Mouse (Mus musculus): ENCODE data around the gene Crisp3. TPM values are rescaled to one million over a fixed set of nuclear protein-coding genes. Genes with fewer than 3 reads are reported as not detected.
"Not testable (repeated sequence)": the region's sequence is repeated elsewhere in the genome, so short reads cannot be mapped to it uniquely, and the experiment has no call there.

Gene Crisp3
- not detected in 2 replicates for polyA plus RNA-seq (2015; fragmentation: Nextera tagmentation; extraction: Ambion mirVana)

GRCm38 (mm10) chr17:40242135-40242534 lies at the start of gene Crisp3:
Crisp3 (minus strand) TSS chr17:40242288.
- H3K36me3 ChIP-seq: no peaks in the 10 kb centered on the region
- H3K9me3 ChIP-seq: no peaks in the 10 kb centered on the region
- no peak for ATAC-seq (ENCODE audit: insufficient number of reproducible peaks, low FRiP score, low TSS enrichment, low read depth)
- no peak within 1 kb of the TSS for H3K27ac ChIP-seq
- H3K4me1 ChIP-seq: no peaks in the 10 kb centered on the region
- H3K4me3 ChIP-seq: no peak within 1 kb of the TSS
- H3K4me2 ChIP-seq: no peak within 1 kb of the TSS
- no peaks in the 10 kb centered on the region for H3K27me3 ChIP-seq
- H3K9ac ChIP-seq: no peak within 1 kb of the TSS

- no peaks in the 10 kb centered on the region for H3K4me1 ChIP-seq
- H3K27ac ChIP-seq: no peak overlapping the region
- H3K9ac ChIP-seq: no peak overlapping the region
- no peaks in the 10 kb centered on the region for H3K9me3 ChIP-seq
- H3K36me3 ChIP-seq: no peaks in the 10 kb centered on the region
- no peak for ATAC-seq (ENCODE audit: insufficient number of reproducible peaks, low FRiP score, low TSS enrichment, low read depth)
- H3K4me3 ChIP-seq: no peak overlapping the region
- H3K27me3 ChIP-seq: no peaks in the 10 kb centered on the region
- no peak overlapping the region for H3K4me2 ChIP-seq
- WGBS: 62% methylated on average over 2 of the region's 2 CpGs
Observed at GRCm38 (mm10) chr17:40285435-40285834, 43.3 kb upstream of the Crisp3 start.

GRCm38 (mm10) chr17:40275519-40275918 lies 33.4 kb upstream of the Crisp3 start:
- H3K4me3 ChIP-seq: no peak overlapping the region
- no peaks in the 10 kb centered on the region for H3K36me3 ChIP-seq
- no peaks in the 10 kb centered on the region for H3K9me3 ChIP-seq
- H3K27me3 ChIP-seq: no peaks in the 10 kb centered on the region
- no peak for ATAC-seq (ENCODE audit: insufficient number of reproducible peaks, low FRiP score, low TSS enrichment, low read depth)
- H3K4me1 ChIP-seq: no peaks in the 10 kb centered on the region
- 69% methylated on average over 1 of the region's 1 CpGs for WGBS
- no peak overlapping the region for H3K9ac ChIP-seq
- H3K4me2 ChIP-seq: no peak overlapping the region
- H3K27ac ChIP-seq: no peak overlapping the region

- no peak overlapping the region for H3K4me3 ChIP-seq
- H3K4me2 ChIP-seq: no peak overlapping the region
- 70% methylated on average over 1 of the region's 1 CpGs for WGBS
- ATAC-seq (ENCODE audit: insufficient number of reproducible peaks, low FRiP score, low TSS enrichment, low read depth): no peak
- H3K4me1 ChIP-seq: no peaks in the 10 kb centered on the region
- no peak overlapping the region for H3K27ac ChIP-seq
- no peaks in the 10 kb centered on the region for H3K27me3 ChIP-seq
- H3K9me3 ChIP-seq: no peaks in the 10 kb centered on the region
- no peak overlapping the region for H3K9ac ChIP-seq
- H3K36me3 ChIP-seq: no peaks in the 10 kb centered on the region
Observed at GRCm38 (mm10) chr17:40274906-40275470, 32.9 kb upstream of the Crisp3 start.

GRCm38 (mm10) chr17:40252487-40252886 lies 10.4 kb upstream of the Crisp3 start:
- no peak overlapping the region for H3K4me2 ChIP-seq
- WGBS: 78% methylated on average over 1 of the region's 1 CpGs
- ATAC-seq (ENCODE audit: insufficient number of reproducible peaks, low FRiP score, low TSS enrichment, low read depth): no peak

GRCm38 (mm10) chr17:40208540-40208939 lies 33.5 kb downstream of the Crisp3 start, which contains the start of gene Pgk2:
Pgk2 (minus strand) TSS chr17:40208640.
- Histone ChIP-seq H3K9me3 (no peaks in the 10 kb centered on the region), H3K4me3 (no peak within 1 kb of the TSS), H3K4me1 (no peaks in the 10 kb centered on the region), H3K4me2 (no peak within 1 kb of the TSS), H3K27ac (no peak within 1 kb of the TSS), H3K27me3 (no peaks in the 10 kb centered on the region), H3K9ac (no peak within 1 kb of the TSS), H3K36me3 (no peaks in the 10 kb centered on the region)
- WGBS: 71% methylated on average over 4 of the region's 4 CpGs
- no peak for ATAC-seq (ENCODE audit: insufficient number of reproducible peaks, low FRiP score, low TSS enrichment, low read depth)

More at GRCm38 (mm10) chr17:40252487-40252886, 10.4 kb upstream of the Crisp3 start:
- H3K9me3 ChIP-seq: no peaks in the 10 kb centered on the region
- H3K36me3 ChIP-seq: no peaks in the 10 kb centered on the region
- no peaks in the 10 kb centered on the region for H3K27me3 ChIP-seq
- H3K4me1 ChIP-seq: no peaks in the 10 kb centered on the region
- H3K4me3 ChIP-seq: no peak overlapping the region
- no peak overlapping the region for H3K27ac ChIP-seq
- H3K9ac ChIP-seq: no peak overlapping the region

GRCm38 (mm10) chr17:40201803-40202202 lies 40.3 kb downstream of the Crisp3 start:
- not testable (repeated sequence) for H3K9ac ChIP-seq; ATAC-seq (ENCODE audit: insufficient number of reproducible peaks, low FRiP score, low TSS enrichment, low read depth)

GRCm38 (mm10) chr17:40190192-40190591 lies 51.9 kb downstream of the Crisp3 start:
- WGBS: 80% methylated on average over 4 of the region's 4 CpGs
- not testable (repeated sequence) for H3K9ac ChIP-seq; H3K27me3 ChIP-seq; H3K36me3 ChIP-seq; H3K9me3 ChIP-seq; H3K27ac ChIP-seq; ATAC-seq (ENCODE audit: insufficient number of reproducible peaks, low FRiP score, low TSS enrichment, low read depth); H3K4me1 ChIP-seq; H3K4me3 ChIP-seq; H3K4me2 ChIP-seq

More at GRCm38 (mm10) chr17:40201803-40202202, 40.3 kb downstream of the Crisp3 start:
- H3K4me1 ChIP-seq, H3K4me2 ChIP-seq, H3K27me3 ChIP-seq, H3K36me3 ChIP-seq, H3K9me3 ChIP-seq, H3K4me3 ChIP-seq, H3K27ac ChIP-seq: not testable (repeated sequence)

Other genes starting within 250 kb of the Crisp3 start
- not detected in 2 replicates for gene AC192777.2, start 146.8 kb downstream of the Crisp3 start, polyA plus RNA-seq (2015; fragmentation: Nextera tagmentation; extraction: Ambion mirVana)
- gene Pgk2, start 33.6 kb downstream of the Crisp3 start, polyA plus RNA-seq (2015; fragmentation: Nextera tagmentation; extraction: Ambion mirVana): not detected in 2 replicates
- 0.12 TPM in 1 of 2 replicates, not detected in the other for gene Crisp1, start 76.9 kb upstream of the Crisp3 start, polyA plus RNA-seq (2015; fragmentation: Nextera tagmentation; extraction: Ambion mirVana)